Mouse (Mus musculus): ENCODE data around the gene Stx12.
A peak's percentile ranks its signal among the peaks of the same experiment; 100 is the strongest.
"Not testable (repeated sequence)": the region's sequence is repeated elsewhere in the genome, so short reads cannot be mapped to it uniquely, and the experiment has no call there.

Stx12 gene

DNA sequence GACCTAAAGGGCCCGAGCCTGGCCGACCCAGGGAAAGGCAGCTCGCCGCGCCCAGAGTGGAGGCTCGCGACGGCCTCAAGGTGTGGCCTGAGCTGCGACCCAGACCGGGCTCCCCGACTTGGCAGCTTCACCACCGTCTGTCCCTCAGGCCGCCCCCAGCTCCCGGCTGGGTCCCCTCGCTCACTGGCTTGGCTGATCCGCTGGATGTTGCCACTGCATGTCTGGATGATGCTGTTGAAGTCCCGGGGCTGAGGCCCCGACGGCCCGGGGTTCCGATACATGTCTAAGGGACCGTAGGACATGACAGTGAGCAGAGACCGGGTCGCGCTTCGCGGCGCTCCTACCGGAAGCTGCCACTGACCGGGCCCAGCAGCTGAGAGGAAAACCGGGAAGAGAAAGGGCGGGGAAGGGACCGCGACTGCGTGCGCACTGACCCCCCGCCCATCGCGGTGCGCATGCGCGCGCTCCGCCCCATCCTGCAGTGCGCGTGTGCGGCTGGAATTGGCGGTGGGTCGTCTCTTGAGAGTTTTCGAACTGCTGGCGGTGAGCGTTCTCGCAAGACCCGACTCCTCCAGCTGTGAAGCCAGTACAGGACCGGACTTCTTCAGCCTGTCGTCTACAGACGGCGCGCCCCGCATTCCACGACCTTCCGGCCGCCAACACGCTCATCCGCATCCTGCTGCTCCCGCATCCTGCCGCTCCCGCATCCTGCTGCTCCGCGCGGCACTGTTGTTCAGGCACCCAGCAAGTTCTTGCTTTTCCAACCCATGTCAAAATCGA, at the start of gene Stx12:
TSS of gene Stx12 (minus strand) at position 446 of the 780 bp plus-strand sequence.
- DNase-seq (ENCODE audit: low spot score) = peak; percentile 82

DNA sequence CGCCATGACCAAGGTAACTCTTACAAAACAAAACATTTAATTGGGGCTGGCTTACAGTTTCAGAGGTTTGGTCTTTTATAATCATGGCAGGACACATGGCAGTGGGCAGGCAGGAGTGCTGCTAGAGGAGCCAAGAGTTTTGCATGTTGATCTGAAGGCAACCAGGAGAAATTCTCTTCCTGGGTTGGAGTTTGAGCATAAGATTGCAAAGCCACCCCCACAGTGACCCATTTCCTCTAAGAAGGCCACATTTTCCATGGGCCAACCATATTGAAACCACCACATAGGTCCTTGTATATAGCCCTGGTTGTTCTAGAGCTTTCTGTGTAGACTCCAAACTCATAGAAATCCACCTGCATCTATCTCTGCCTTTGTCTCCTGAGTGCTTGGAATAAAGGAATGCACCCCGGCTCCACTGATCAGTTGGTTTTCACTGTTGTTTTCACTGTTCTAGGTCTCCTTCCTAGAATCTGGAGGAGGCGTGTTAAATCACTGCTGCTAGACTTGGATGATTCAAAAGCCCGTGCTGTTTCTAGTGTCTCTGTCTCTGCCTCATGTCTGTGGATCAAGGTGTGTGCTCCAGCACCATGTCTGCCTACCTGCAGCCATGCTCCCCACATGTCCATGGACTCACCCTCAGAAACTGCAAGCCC, 48.6 kb upstream of the Stx12 start:
- no peak for DNase-seq (ENCODE audit: low spot score)

DNA sequence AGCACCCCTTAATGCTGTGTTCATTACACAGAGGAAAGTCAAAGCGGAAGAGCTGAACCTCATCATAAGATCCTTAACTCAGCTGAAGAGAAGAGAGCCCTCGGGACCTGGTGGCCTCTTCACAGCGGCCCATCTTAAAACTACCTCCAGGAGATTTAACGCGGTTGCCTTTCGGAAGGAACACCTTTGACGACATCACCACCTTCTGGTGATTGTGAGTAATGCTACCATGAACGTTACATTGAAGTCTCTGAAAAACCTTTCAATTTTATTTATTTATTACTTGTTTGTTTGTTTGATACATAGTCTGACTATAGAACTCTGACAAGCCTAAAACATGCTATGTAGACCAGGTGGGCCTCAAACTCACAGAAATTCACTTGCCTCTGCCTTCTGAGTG, 46.5 kb upstream of the Stx12 start:
- DNase-seq (ENCODE audit: low spot score) = peak; percentile 27

DNA sequence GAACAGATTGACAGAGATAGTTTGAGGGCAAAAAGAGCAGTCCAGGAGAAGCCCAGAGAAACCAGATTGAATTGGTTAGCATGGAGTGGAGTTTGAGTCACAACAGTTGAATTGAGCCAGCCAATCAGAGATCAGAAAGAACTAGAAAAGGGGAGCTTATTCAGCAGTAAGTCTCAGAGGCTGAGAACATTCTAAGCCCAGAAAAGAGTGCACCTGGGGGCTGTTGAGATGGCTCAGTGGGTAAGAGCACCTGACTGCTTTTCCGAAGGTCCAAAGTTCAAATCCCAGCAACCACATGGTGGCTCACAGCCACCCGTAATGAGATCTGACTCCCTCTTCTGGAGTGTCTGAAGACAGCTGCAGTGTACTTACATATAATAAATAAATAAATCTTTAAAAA, 42.2 kb upstream of the Stx12 start:
- not testable (repeated sequence) for DNase-seq (ENCODE audit: low spot score)

DNA sequence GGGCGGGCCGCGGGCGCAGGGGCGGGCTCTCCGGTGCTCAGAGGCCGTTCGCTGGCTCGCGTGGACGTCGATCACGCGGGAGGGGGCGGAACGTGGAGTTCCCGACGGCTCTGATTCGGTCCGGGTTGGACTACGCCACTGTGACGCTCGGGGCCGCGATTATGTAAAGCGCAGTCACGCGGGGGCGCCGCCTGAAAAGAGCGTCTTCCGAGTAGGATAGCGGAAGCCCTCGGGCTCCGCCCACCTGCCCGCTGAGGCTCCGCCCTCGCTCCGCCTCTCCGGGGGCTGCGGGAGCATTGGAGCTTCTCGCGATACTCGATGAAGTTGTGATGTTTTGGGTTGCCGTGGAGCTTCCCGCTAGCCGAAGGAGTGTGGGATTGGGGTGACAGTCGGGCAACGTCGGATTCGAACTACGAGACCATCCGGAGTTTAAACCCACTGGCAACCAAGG, 38.3 kb upstream of the Stx12 start, which contains the start of gene Fam76a:
TSS of gene Fam76a (minus strand) at position 1 of the 451 bp plus-strand sequence.
- peak; percentile 100 for DNase-seq (ENCODE audit: low spot score)

DNA sequence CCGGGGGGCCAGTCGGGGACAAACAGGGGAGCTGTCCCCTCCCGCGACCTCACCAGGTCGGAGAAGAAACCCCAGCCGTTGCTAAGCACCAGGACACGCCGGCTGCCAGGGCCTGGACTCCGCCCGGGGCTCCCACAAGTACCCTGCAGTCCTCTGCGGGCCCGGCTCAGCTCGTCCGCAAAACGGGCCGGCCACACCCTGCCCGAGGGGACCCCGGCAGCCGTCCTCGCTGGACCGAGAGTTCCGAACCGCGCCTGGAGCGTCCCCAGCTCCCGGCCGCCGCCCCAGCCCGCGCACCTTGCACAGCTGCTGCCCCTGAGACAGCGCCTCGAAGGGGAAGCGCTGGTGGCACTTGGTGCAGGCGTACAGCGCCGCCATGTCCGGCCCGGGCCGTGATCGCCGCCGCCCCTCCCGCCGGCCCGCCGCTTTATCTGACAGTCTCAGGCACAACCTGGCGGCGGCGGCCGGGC, 37.8 kb upstream of the Stx12 start:
- no peak for DNase-seq (ENCODE audit: low spot score)

DNA sequence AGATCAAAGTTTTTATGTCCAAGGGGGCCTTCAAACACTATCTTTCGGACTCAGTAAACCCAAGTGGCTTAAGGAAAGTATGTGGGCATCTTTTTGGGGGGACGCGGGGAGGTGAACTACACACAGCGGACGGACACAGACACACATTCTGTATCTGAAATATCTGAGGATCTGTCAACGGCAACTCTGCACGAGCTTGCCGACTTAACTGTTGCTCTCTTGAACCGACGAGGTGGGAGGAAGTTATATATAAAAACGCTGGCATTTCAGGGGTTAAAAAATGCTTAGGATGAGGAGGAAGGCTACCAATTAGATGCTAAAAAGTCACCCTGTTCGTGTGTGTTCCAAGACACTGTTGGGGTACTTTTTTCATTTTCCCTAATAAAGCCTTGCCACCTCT, 37.2 kb upstream of the Stx12 start:
- no peak for DNase-seq (ENCODE audit: low spot score)

DNA sequence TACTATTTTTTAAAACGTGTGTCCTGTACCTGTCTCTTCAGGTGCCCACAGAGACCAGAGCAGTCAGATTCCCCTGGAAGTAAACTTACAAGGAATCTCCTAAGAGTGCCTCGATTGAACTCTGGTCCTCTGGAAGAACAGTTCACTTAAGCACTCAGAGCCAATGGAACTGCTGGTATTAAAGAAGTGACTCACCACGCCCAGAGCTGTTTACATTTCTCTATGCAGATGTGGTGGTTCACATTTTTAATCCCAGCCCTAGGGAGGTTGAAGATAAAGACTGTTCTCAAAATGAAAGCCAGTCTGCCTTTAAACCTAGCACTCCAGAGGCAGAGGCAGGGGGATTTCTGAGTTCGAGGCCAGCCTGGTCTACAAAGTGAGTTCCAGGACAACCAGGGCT, 35.9 kb upstream of the Stx12 start:
- DNase-seq (ENCODE audit: low spot score) = no peak

DNA sequence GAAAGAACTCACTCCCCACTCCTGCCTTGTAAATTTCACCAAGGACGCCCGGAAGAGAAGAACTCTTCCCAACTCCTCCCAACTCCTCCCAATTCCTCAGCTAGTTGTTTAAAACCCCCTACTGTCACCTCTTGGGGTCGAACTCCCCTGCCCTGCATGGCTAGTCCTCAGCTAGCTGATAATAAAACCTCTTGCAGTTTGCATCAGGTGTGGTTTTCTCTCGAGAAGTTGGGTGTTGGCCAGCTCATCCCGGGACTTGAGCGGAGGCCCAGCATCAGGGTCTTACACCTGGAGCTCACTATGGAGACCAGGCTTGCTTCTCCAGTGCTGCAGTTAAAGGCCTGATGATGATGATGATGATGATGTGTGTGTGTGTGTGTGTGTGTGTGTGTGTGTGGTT, 34.2 kb upstream of the Stx12 start:
- DNase-seq (ENCODE audit: low spot score) = not testable (repeated sequence)

DNA sequence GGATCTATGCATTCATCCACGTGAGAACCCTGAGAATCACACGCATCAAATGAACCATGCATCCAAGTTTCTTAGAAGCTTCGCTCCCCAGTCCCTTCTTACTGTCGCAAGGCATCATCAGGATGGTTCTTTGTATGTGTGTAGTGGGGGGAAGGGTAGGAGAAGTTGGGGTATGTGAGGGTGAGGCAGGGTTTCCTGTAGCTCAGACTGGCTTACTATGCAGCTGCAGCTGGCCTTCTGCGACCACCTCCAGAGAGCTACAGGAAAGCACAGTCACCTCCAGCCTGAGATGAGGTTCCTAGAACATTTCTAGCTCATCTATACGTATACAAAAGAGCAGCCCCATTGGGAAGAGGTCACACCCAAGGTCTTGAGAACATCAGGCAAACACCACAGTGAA, 27.8 kb upstream of the Stx12 start:
- no peak for DNase-seq (ENCODE audit: low spot score)

DNA sequence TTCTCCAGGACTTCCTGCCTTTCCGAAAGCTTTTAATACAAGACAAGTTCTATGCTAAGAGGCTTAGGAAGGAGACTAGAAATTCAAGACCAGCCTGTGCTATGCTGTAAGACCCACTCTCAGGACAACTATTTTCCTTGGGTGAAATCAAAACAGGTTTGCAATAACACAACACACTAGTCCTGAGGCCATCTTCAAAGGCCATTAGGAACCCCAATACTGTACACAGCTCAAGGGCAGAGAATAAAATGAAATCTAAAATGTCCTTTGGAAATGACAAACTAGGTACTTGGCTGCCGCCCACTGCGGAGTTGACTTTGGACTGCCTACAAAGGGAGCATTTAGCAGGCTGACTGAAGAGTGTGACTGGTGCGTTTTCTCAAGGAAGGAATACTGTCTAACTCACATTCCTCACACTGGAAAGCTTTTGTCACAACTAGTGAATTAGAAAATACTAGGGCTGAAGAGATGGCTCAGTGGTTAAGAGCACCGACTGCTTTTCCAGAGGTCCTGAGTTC, 21.6 kb upstream of the Stx12 start:
- DNase-seq (ENCODE audit: low spot score) = no peak

DNA sequence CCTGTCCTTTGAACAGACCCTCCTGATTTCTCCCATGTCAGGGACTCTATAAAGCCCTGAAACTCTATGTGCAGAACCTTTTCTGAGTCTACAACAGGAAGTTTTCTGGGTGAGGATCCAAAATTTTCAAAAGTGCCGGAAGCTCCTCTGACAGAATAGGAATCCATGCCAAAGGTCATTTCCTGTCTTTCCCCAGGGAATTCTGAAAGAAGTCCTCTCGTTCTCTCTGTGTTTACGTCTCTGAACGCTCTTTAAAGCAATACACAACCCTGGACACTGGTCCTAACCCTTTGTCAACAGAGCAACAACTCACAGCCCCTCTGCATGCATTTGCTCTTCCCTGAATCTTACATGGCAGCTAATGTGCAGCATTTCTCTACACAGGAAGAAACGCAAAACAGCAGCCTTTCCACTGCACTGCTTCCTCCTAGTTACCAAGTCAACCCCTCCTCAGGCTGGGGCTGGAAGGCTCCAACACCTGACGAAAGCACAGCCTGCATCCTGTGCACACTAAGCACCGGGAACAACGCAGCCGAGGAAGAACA, 20.5 kb upstream of the Stx12 start:
- no peak for DNase-seq (ENCODE audit: low spot score)

DNA sequence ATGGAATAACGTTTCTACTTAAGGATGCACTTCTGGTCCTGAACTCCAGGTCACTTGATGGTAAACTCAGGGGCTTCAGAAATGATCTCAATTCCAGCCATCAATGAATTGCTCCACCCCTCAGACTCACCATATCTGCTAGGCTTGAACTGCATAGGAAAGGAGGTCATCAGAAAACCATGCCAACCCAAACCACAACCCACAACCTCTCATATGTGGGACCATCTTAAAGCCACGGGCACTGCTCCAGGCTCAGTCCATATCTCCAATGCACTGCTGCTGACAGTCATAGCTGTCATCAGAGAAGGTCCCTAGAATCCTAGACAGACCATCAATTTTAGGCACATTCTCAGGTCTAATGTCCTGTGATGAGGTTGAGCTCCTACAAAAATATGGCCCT, 19.8 kb upstream of the Stx12 start:
- no peak for DNase-seq (ENCODE audit: low spot score)

DNA sequence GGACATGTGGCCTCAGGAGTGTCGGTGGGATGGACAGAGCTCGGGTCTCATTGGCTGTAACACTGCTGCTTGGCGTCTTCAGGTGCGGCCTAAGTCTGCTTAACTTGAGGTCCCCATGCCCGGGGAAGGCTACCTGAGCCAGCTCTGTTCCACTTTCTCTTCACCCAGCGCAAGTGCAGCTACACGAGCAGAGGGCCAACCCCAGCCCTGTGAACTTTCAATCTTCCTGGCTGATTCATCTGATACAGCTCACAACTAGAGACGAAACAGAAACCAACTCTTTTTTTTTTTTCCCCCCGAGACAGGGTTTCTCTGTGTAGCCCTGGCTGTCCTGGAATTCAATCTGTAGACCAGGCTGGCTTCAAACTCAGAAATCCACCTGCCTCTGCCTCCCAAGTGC, 13.9 kb upstream of the Stx12 start:
- no peak for DNase-seq (ENCODE audit: low spot score)

DNA sequence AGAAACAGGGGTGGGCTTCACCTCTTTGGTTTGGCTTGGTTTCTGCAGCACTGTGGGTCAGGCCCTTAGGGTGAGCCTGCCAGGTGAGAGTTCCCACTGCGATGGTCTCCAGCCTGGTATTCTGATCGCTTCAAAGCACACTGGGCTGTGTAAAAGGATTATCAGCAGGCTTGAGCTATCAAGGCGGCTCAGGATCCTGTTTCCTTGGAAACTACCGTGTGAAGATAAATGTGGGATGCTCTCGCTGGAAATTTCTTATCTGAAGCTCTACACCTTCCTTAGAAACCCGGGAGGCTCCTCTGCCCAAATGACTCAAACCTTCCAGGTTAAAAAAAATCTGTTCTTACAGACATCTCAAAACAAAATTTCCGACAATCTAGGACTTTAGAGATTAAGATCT, 10.1 kb upstream of the Stx12 start:
- DNase-seq (ENCODE audit: low spot score) = no peak

DNA sequence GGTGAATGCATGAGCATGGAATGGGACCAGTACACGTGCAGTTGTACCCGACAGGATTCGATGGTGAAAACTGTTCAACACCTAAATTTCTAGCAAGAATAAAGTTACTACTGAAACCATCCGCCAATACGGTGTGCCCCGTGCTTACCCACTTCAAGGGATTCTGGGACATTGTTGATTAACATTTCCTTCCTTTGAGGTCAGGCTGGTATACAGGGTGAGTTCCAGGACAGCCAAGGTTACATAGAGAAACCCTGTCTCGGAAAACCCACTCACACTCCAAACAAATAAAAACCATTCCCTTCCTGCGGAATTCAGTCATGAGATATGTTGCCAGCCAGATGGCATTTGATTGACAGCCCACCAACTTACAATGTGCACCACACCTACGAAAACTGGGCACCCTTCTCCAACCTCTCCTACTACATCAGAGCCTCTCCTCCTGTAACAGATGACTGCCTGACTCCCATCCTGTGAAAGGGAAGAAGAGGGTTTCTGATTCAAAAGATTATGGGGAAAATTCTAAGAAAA, 600 bp upstream of the Stx12 start:
- no peak for DNase-seq (ENCODE audit: low spot score)

DNA sequence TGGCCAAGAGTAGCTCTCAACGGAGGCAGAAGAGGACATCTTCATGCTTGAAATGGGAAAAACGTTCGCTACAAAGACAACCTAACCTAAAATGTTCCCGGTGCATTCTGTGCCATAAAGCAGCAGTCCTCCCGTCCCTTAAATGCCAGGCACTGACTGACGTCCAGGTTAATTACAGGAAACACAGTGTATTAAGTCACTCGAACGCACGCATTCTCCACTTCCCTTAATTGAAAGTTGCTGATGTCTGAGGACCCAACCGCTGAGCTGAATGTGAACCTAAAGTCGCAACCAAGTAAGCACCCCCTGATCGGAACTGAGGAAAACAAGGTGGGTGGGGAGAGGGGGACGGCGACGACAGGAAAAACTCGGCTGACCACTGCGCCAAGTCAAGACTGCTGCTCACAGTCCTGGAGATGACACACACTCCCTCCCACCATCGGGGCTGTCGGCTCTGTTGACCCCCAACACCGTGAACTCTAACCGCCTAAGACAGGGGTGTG, 697 bp downstream of the Stx12 start:
- no peak for DNase-seq (ENCODE audit: low spot score)

DNA sequence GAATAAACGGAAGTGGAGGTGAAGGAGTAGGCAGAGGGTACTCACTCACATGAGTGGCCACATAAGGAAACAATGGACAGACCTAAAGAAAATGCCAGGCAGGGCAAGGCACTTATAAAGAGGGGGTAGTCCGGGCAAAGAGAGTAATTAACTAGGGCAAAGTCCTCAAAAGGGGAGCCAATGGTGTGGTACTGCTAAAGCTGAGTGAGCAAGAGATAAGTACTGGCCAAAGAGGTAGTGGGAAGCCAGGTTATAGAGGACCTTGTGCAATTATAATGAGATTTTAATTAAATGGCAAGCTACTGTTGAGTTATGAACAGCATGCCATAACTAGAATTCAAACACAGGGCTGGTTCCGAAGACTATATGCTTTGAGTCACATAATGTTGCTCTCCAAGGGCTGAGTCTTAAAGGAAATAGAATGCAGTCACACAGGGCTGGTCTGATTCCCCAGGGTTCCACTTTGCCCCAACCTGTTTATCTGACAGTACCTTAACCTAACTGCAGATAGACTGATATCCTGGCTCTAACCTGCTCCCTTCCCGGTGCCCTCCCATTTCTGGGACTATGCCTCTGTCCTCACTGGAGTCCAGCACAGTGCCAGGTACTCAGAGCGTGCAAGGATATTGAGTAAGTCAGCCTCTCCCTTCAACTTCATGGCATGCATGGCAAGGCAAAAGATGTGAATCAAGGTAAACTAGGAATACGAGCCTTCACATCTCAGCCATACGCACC, 9.8 kb downstream of the Stx12 start:
- no peak for DNase-seq (ENCODE audit: low spot score)

DNA sequence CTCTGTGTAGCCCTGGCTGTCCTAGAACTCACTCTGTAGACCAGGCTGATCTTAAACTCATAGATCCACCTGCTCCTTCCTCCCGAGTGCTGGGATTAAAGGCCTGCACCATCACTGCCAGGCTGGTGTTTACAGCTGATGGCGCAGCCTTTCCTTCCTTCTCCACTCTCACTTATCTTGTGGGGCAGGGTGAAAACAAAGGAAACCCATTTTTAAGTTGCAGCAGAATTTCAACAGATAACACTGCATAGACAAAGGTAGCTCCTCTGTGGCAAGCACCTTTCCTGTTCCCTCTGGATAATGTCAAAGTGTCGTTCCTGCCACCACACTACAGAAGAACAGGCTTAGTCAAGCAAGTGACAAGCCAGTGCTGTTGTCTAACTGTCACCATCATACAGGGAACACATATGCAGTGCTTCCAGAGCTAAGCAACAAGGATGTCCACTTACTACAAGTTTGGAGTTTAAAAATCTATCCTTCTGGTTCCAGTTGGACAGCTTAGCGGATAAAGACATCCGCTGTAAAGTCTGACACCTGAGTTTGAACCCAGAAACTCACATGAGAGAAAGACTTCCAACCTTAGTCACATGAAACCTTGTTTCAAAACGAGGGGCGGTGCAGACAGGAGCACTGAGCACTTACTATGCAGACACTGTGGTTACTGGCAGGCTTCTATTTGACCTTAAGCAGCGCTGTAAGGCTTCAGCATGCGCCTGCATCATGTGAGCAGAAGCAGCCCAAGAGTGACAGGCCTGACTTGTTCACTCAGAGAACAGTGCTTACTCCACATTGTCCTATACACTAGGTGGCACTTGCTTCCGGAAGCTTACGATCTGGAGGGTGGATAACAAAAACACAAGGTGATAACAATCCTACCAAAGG, 10.6 kb downstream of the Stx12 start:
- DNase-seq (ENCODE audit: low spot score) = no peak

DNA sequence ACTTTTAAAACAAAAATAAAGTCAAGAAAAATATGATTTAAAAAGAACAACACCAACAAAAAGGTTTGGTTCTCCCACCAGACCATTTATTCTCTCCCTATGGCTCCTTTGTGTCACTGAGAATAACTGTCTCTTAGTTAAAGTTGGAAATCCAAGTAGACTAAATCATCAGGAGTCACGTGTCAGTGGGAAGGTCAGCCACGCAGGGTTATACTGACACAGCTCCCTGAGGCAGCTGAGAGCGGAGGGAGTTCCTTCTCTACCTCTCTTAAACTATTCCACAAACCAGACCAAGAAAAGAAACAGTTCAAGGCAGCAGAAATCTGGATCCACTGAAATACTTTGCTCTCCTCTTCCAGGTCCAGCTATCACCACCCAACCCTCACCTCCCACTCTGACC, 13.2 kb downstream of the Stx12 start:
- DNase-seq (ENCODE audit: low spot score) = no peak

DNA sequence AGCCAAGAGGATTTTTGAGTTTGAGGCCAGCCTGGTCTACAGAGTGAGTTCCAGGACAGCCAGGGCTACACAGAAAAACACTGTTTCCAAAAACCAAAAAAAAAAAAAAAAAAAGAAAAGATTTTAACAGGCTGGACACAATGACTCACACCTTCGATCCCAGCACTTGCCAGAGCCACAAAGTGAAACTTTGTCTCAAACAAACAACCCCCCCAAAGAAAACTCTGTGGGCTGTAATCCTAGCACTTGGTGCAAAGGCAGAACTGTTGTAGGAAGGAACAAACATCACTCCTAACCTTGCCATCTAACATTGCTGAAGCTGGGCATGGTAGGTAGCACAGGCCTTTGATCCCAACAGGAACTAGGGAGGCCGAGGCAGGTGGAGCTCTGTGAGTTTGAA, 19.5 kb downstream of the Stx12 start:
- no peak for DNase-seq (ENCODE audit: low spot score)

All from spleen, adult 12 weeks (tissue).